Mouse (Mus musculus): Measurements from ENCODE around the gene Slc39a10. TPM values are rescaled to one million over a fixed set of nuclear protein-coding genes. Genes with fewer than 3 reads are reported as not detected.

Slc39a10 gene
- polyA plus RNA-seq, 1 experiment, result 0.15 TPM

DNA sequence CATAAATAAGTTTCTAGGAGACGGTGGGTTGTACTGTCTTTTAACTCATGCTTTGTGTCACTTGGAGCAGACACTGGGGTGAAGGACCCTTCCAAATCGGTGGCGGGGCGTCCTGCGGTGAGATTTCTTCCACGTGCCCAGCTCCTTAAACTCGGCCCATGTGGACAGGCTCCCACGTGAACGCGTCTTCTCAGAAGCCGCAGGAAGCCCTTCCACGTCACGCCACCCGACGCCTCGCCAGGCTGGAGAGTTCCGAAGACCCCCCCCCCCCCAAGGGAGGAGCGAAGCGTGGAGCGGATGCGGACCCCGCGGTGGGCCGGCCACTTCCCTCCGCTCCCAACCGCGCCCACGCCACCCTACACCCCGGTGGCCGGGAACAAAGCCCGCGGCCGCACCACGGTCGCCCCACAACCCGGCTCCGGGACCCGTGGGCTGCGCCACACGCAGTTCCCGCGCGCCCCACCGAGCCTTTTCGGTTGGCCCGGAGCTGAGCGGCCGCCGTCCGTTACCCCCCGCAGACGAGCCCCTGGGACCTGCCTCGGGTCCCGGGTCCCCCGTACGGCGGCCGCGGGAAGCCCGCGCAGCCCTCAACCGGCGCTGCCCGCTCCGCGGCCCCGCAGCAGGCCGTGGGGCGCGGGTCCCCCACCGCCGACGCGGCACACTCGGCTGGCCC is 39.9 kb downstream of the Slc39a10 start:
- Histone ChIP-seq H3K27me3 (replicated peaks) (no peaks in the 10 kb centered on the region), H3K4me3 (replicated peaks) (peak overlapping the region; percentile 97), H3K9me3 (no peaks in the 10 kb centered on the region), H3K4me1 (peaks cover 33% of the 10 kb centered on the region), H3K36me3 (replicated peaks; ENCODE audit: low read length) (no peaks in the 10 kb centered on the region)
- no peak for TF ChIP-seq FLI1 (IDR thresholded peaks at IDR 0.05; ENCODE audit: low read length)
- TF ChIP-seq GATA1 (IDR thresholded peaks at IDR 0.05; ENCODE audit: borderline replicate concordance, low read length), result no peak

DNA sequence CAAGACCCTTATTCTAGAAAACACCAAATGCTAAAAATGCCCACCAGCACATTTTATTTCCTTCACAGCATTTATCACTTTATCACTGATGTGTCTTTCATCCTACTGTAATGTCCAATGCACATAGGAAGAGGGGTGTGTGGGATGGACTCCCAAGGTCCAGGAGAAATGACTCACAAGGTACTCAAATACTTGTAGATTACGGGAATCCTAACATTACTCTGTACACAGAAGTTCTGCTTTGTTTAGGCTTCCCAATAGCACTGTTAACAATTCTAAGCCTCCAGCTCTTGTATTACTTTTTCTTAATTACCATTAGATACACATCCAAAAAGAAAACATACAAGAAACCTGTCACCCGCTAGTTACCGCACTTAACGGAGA is 40.4 kb downstream of the Slc39a10 start:
- TF ChIP-seq GATA1 (IDR thresholded peaks at IDR 0.05; ENCODE audit: borderline replicate concordance, low read length), result no peak
- TF ChIP-seq FLI1 (IDR thresholded peaks at IDR 0.05; ENCODE audit: low read length), result no peak
- Histone ChIP-seq H3K4me1 (peaks cover 33% of the 10 kb centered on the region), H3K36me3 (replicated peaks; ENCODE audit: low read length) (no peaks in the 10 kb centered on the region), H3K27me3 (replicated peaks) (no peaks in the 10 kb centered on the region), H3K9me3 (no peaks in the 10 kb centered on the region), H3K4me3 (replicated peaks) (peak overlapping the region; percentile 97)

DNA sequence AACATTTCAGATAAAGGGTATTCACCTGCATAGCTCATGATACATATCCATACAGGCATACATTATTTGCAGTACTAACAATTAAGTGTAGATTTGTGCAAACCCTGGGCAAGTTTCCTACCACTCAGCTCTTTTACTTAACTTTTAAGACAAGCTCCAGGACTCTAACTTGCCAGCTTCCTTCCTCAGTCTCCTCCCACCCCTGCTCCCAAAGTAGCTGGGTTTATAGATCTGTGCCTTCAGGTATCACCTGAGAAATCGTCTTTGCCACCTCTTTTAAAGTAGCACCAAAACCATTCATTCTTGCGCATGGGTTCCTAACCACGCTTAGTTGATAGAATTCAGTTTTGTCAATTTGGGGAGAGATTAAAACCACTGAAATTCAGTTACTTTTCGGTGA is 41.1 kb downstream of the Slc39a10 start:
- Histone ChIP-seq H3K27me3 (replicated peaks) (no peaks in the 10 kb centered on the region), H3K4me3 (replicated peaks) (no peak overlapping the region)

DNA sequence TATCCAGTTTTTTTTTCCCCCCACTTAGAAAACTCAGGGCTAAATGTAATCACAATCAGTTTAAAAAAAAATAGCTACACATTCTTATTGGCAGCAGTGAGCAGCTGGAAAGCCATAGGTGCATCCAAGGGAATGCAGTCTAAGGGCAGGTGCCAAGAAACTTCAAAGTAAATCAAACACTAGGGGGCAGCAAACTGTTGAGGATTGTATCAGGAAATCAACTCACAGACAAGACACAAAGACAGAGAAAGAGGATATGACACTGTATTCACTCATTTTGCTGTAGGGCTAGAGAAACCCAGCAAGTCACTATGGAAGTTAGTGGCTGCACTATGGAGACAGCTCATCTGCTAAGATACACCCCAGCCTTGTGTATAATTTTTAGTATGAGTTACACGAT is 42.9 kb downstream of the Slc39a10 start:
- H3K4me3 ChIP-seq (replicated peaks), result no peak overlapping the region
- no peaks in the 10 kb centered on the region for H3K27me3 ChIP-seq (replicated peaks)
- no peak for TF ChIP-seq GATA1 (IDR thresholded peaks at IDR 0.05; ENCODE audit: borderline replicate concordance, low read length)
- no peak for TF ChIP-seq FLI1 (IDR thresholded peaks at IDR 0.05; ENCODE audit: low read length)
- peaks cover 24% of the 10 kb centered on the region for H3K4me1 ChIP-seq
- no peaks in the 10 kb centered on the region for H3K9me3 ChIP-seq
- H3K36me3 ChIP-seq (replicated peaks; ENCODE audit: low read length), result no peaks in the 10 kb centered on the region

More for the DNA sequence above, 41.1 kb downstream of the Slc39a10 start:
- Histone ChIP-seq H3K36me3 (replicated peaks; ENCODE audit: low read length) (no peaks in the 10 kb centered on the region), H3K9me3 (no peaks in the 10 kb centered on the region), H3K4me1 (peaks cover 33% of the 10 kb centered on the region)
- no peak for TF ChIP-seq GATA1 (IDR thresholded peaks at IDR 0.05; ENCODE audit: borderline replicate concordance, low read length)
- no peak for TF ChIP-seq FLI1 (IDR thresholded peaks at IDR 0.05; ENCODE audit: low read length)

DNA sequence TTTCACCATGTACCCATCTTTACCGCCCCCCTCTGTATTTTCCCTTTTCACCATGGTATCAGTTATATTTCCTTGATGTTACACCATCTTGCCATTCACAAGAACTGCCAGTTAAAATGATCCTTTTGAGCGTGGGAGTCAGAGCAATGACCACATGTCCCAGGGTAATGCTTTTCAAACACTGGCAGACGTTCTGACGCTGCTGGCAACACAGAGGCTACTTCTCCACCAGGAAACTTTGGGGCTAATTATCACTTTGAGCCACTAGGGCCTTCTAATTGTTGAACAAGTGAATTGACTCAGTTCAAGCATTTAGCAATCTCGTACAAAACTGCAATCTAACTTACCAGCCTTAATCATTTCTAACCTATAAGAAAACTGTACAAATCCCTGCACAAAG is 47.4 kb downstream of the Slc39a10 start:
- peaks cover 6% of the 10 kb centered on the region for H3K4me1 ChIP-seq
- H3K36me3 ChIP-seq (replicated peaks; ENCODE audit: low read length), result no peaks in the 10 kb centered on the region
- H3K9me3 ChIP-seq, result no peaks in the 10 kb centered on the region
- no peak for TF ChIP-seq GATA1 (IDR thresholded peaks at IDR 0.05; ENCODE audit: borderline replicate concordance, low read length)
- TF ChIP-seq FLI1 (IDR thresholded peaks at IDR 0.05; ENCODE audit: low read length), result no peak
- H3K27me3 ChIP-seq (replicated peaks), result no peaks in the 10 kb centered on the region
- no peak overlapping the region for H3K4me3 ChIP-seq (replicated peaks)

DNA sequence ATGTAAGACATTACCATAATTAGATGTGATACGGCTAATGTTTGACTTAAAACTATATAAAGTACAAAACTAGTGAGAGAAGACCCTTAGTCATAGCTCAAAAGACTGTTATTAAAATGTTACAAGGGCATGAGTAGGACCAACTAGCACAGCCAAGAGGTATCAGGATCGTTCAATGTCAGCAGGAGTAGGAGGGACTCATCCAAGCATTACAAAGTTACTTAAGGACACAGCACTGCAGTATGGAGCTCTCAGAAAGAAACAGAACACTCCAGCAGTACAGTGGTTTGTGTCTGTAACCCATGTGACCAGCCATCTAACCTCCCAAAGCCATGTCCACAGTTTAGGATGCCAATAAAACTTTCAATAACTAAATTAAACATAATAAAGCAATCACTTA is 48.4 kb downstream of the Slc39a10 start:
- no peaks in the 10 kb centered on the region for H3K9me3 ChIP-seq
- no peaks in the 10 kb centered on the region for H3K36me3 ChIP-seq (replicated peaks; ENCODE audit: low read length)
- H3K27me3 ChIP-seq (replicated peaks), result no peaks in the 10 kb centered on the region
- no peak overlapping the region for H3K4me3 ChIP-seq (replicated peaks)
- H3K4me1 ChIP-seq, result no peaks in the 10 kb centered on the region
- no peak for TF ChIP-seq GATA1 (IDR thresholded peaks at IDR 0.05; ENCODE audit: borderline replicate concordance, low read length)

DNA sequence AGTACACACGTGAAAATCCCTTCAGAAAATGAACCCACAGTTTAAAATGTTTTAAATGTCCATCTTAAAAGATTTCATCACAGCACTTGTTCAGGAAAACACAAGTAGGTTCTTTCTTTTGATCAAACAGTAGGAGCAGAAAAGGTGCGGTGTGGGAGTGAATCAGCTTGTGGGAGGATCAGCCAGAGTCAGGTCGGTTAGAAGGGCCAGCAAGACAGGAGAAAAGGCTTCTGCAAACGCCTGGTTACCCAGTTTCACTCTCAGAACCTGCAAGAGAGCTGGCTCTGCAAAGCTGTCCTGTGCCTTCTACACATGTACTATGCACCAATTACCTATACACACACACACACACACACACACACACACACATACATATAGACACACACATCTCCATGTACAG is 49.2 kb downstream of the Slc39a10 start:
- no peaks in the 10 kb centered on the region for H3K9me3 ChIP-seq

DNA sequence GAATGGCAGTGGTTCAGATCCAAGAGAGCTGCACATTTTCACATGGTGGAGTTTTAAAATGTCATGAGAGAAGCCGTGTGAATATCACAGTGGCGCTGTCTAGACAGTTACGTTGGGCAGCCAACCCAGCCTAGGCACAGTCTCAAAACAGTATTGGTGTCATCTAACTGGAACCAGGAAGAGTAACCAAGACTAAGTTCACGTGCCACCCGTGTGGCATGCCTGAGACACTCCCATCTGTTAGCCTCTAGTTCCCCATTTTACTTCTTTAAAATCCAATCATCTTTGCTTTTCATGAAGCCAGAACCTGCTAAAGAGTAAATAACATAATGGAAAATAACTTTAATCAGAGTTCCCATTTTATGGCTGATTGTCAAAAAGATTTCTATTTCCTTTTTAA is 60.7 kb downstream of the Slc39a10 start:
- no peaks in the 10 kb centered on the region for H3K9me3 ChIP-seq
- H3K4me3 ChIP-seq (replicated peaks), result no peak overlapping the region
- peaks cover 45% of the 10 kb centered on the region for H3K36me3 ChIP-seq (replicated peaks; ENCODE audit: low read length)
- H3K4me1 ChIP-seq, result peaks cover 7% of the 10 kb centered on the region
- TF ChIP-seq FLI1 (IDR thresholded peaks at IDR 0.05; ENCODE audit: low read length), result no peak
- TF ChIP-seq GATA1 (IDR thresholded peaks at IDR 0.05; ENCODE audit: borderline replicate concordance, low read length), result no peak
- H3K27me3 ChIP-seq (replicated peaks), result no peaks in the 10 kb centered on the region

More for the DNA sequence above, 49.2 kb downstream of the Slc39a10 start:
- no peaks in the 10 kb centered on the region for H3K4me1 ChIP-seq
- H3K36me3 ChIP-seq (replicated peaks; ENCODE audit: low read length), result no peaks in the 10 kb centered on the region
- no peaks in the 10 kb centered on the region for H3K27me3 ChIP-seq (replicated peaks)
- H3K4me3 ChIP-seq (replicated peaks), result no peak overlapping the region
- TF ChIP-seq GATA1 (IDR thresholded peaks at IDR 0.05; ENCODE audit: borderline replicate concordance, low read length) (no peak), FLI1 (IDR thresholded peaks at IDR 0.05; ENCODE audit: low read length) (no peak)

DNA sequence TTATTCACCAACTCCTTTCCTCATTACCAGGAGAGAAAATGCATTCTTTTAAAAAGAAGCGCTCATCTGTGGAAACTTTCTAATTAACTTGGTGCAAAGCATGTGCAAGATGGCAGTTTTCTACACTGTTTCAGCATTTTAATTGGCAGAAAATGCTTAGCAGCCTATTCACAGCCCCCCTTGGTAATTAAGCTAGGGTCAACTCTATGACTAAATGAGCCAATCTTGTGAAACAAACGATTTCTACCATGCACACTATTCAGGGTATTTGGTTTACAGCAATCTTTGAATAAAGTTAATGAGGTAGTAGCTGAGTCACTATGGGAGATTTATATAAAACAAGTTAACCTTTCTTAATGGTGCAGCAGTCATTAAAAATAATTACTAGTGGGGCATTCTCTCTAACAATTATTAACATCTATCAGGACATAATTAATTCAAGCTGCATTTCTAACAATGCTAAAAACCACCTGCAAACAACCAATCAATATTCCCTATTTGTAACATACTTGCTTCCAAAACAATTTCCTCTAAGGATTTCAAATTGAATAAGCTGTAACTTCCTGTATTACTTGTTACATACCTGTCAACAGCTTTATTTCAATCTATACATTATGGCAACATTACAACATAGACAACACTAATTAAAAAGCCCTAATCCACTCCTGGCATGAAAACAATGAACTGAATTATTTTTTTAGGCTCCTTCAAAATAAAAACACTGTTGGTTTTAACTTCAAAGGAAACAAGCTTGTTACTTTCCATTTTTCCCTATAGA is 62.4 kb downstream of the Slc39a10 start:
- H3K36me3 ChIP-seq (replicated peaks; ENCODE audit: low read length), result peaks cover 46% of the 10 kb centered on the region
- peaks cover 7% of the 10 kb centered on the region for H3K4me1 ChIP-seq
- H3K4me3 ChIP-seq (replicated peaks), result no peak overlapping the region
- TF ChIP-seq GATA1 (IDR thresholded peaks at IDR 0.05; ENCODE audit: borderline replicate concordance, low read length) (no peak), FLI1 (IDR thresholded peaks at IDR 0.05; ENCODE audit: low read length) (no peak)
- H3K9me3 ChIP-seq, result no peaks in the 10 kb centered on the region
- no peaks in the 10 kb centered on the region for H3K27me3 ChIP-seq (replicated peaks)

DNA sequence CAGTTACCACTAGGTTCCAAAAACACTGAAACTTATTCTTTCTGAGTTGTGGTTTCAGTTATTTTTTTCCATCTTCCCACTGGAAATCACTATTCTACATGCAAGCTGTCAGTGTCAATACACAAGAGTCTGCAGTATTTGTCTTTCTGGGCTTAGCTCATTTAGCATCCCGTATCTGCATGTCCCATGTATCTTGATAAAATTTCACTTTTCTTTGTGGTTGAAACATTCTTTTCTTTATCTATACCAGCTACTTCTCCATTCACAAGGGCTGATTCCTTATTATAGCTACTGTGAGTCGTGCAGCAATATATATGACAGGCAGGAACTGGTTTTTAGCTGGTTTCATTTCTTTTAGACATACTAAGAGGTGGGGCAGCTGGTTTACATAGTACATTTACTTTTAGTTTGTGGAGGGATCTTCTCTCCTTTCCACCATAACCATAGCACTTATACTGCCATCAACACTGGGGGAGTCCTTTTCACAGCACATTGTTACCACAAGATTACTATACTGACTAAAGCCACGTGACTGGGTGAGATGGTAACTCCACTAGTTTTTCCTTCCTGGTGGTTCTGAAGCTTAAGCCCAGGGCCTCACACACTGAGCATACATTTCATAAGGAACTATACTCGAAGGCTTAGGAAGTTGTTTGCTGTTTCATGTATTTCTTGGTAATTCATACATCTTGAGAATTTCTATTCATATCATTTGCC is 70.2 kb downstream of the Slc39a10 start:
- Histone ChIP-seq H3K9me3 (no peaks in the 10 kb centered on the region), H3K4me1 (peaks cover 8% of the 10 kb centered on the region), H3K4me3 (replicated peaks) (no peak overlapping the region), H3K36me3 (replicated peaks; ENCODE audit: low read length) (peaks cover 56% of the 10 kb centered on the region), H3K27me3 (replicated peaks) (no peaks in the 10 kb centered on the region)
- TF ChIP-seq GATA1 (IDR thresholded peaks at IDR 0.05; ENCODE audit: borderline replicate concordance, low read length) (no peak), FLI1 (IDR thresholded peaks at IDR 0.05; ENCODE audit: low read length) (no peak)
